Mouse (Mus musculus) heart, embryonic 16.5 days (tissue): ENCODE data around the gene Amhr2. TPM values are rescaled to one million over a fixed set of nuclear protein-coding genes. Genes with fewer than 3 reads are reported as not detected.

ENCODE experiments used
- ATAC-seq: fragments of 200-750 bp; cut with Nextera tagmentation; replicated peaks from 2 replicates; pipeline ENCODE4 v1.8.0; 2017; ENCODE audit warnings: moderate number of reproducible peaks; ENCODE audit not compliant: insufficient read depth, low FRiP score; ENCODE audit errors: extremely low read depth
- H3K27ac ChIP-seq: fragments of 300-500 bp; sonication (generic); 2 replicates; pipeline ENCODE4 v1.5.1; 2014; ENCODE audit warnings: mild to moderate bottlenecking, low read length, control low read depth, moderate library complexity
- H3K27me3 ChIP-seq: fragments of 300-500 bp; sonication (generic); 2 replicates; pipeline ENCODE4 v1.6.1; 2014; ENCODE audit warnings: low read length, mixed read lengths; ENCODE audit not compliant: control insufficient read depth, insufficient read depth
- H3K36me3 ChIP-seq: fragments of 300-500 bp; sonication (generic); 2 replicates; pipeline ENCODE4 v1.6.1; 2014; ENCODE audit not compliant: control insufficient read depth, insufficient read depth
- H3K4me1 ChIP-seq: fragments of 300-500 bp; sonication (generic); 2 replicates; pipeline ENCODE4 v1.6.1; 2014; ENCODE audit warnings: low read length, mixed read lengths; ENCODE audit not compliant: control insufficient read depth, insufficient read depth
- H3K4me2 ChIP-seq: fragments of 300-500 bp; sonication (generic); 2 replicates; pipeline ENCODE4 v1.6.1; 2014; ENCODE audit warnings: low read depth, mild to moderate bottlenecking, control low read depth, low read length
- H3K4me3 ChIP-seq: fragments of 300-500 bp; sonication (generic); 2 replicates; pipeline ENCODE4 v1.5.1; 2014; ENCODE audit warnings: mild to moderate bottlenecking, control low read depth, low read length
- H3K9ac ChIP-seq: fragments of 300-500 bp; sonication (generic); 2 replicates; pipeline ENCODE4 v1.6.1; 2014; ENCODE audit warnings: low read length, control low read depth
- H3K9me3 ChIP-seq: fragments of 300-500 bp; sonication (generic); replicated peaks from 2 replicates; pipeline ENCODE4 v1.6.1; 2016; ENCODE audit warnings: low read length; ENCODE audit not compliant: control insufficient read depth
- WGBS: fragments of 180-500 bp; shearing (Covaris S2); extraction: QIAGEN DNeasy Blood & Tissue Kit; methylation state at CpG from one replicate; pipeline ENCODE4 v1.1.7; 2014; 5-methylcytosine and 5-hydroxymethylcytosine counted together
- polyA plus RNA-seq: library from polyadenylated mRNA; unstranded; fragments of >200 nt; fragmentation: Nextera tagmentation; extraction: Ambion mirVana; gene quantifications from 2 replicates; pipeline ENCODE4 v1.2.1, GENCODE M21; 2015

Gene Amhr2
- polyA plus RNA-seq, 1 experiment from 2014 or later = 7.6 TPM

DNA sequence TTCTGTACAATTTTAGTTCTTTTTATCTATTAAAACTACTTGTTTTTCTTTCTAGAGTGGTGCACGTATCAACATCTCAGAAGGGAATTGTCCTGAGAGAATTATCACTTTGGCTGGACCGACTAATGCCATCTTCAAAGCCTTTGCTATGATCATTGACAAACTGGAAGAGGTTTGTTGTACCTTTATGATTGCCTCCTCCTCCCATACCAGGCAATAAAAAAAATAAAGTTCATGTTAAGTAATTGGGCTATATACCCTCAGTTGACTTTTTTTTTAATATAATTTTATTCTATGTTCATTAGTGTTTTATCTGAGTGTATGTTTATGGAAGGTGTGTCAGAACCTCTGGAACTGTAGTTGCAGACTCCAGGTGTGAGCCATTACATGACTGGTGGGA lies 29.4 kb downstream of the Amhr2 start:
- no peak overlapping the region for H3K4me2 ChIP-seq
- no peak overlapping the region for H3K27ac ChIP-seq
- H3K9me3 ChIP-seq = no peaks in the 10 kb centered on the region
- peaks cover 10% of the 10 kb centered on the region for H3K4me1 ChIP-seq
- H3K9ac ChIP-seq = no peak overlapping the region
- WGBS = 91% methylated on average over 2 of the region's 2 CpGs
- no peaks in the 10 kb centered on the region for H3K27me3 ChIP-seq
- no peak overlapping the region for H3K4me3 ChIP-seq
- peaks cover 43% of the 10 kb centered on the region for H3K36me3 ChIP-seq
- ATAC-seq = no peak

DNA sequence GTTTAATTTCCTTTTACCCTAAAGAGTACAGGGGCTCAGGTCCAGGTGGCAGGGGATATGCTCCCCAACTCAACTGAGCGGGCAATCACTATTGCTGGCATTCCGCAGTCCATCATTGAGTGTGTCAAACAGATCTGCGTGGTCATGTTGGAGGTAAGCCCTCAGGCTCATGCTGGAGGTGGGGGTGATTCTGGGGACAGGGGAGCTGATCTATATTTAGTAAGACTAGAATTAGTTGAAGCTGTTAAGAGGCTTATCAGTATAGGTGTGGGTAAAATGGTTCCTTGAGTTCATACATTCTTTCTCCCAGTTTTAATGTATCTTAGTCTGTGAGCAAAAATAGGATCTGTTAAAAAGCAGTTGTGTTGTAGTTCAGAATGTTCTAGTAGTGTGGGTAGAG lies 38.0 kb downstream of the Amhr2 start:
- Histone ChIP-seq H3K27ac (peak overlapping the region; percentile 63), H3K36me3 (peaks cover 56% of the 10 kb centered on the region), H3K4me2 (peak overlapping the region; percentile 28; the same call in 1 of the 2 replicates)

DNA sequence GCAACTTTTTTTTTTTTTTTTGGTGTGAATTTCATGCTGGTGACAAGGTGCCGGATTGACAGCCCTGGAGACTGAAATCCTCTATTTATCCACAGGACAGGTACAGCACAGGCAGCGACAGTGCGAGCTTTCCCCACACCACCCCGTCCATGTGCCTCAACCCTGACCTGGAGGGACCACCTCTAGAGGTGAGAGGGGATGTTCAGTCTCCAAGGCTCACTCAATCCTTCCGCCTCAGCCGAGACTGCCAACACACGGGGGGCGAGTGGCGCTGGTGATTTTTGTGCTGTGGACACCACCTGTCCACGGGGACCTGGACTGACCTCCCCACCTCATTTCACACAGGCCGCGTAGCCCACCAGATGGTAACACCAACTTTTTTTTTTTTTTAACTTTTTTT lies 40.7 kb downstream of the Amhr2 start:
- 83% methylated on average over 12 of the region's 12 CpGs for WGBS
- H3K36me3 ChIP-seq = peaks cover 56% of the 10 kb centered on the region
- H3K4me2 ChIP-seq = no peak overlapping the region
- no peak for ATAC-seq
- no peak overlapping the region for H3K27ac ChIP-seq
- H3K4me1 ChIP-seq = peaks cover 11% of the 10 kb centered on the region
- H3K9me3 ChIP-seq = no peaks in the 10 kb centered on the region
- H3K27me3 ChIP-seq = no peaks in the 10 kb centered on the region
- no peak overlapping the region for H3K9ac ChIP-seq
- H3K4me3 ChIP-seq = no peak overlapping the region

More for the DNA sequence above, 38.0 kb downstream of the Amhr2 start:
- peak; percentile 75 for ATAC-seq
- no peaks in the 10 kb centered on the region for H3K9me3 ChIP-seq
- no peak overlapping the region for H3K9ac ChIP-seq
- H3K27me3 ChIP-seq = no peaks in the 10 kb centered on the region
- H3K4me1 ChIP-seq = peaks cover 11% of the 10 kb centered on the region
- WGBS = 64% methylated on average over 3 of the region's 3 CpGs
- H3K4me3 ChIP-seq = peak overlapping the region; percentile 14; the same call in 1 of the 2 replicates

DNA sequence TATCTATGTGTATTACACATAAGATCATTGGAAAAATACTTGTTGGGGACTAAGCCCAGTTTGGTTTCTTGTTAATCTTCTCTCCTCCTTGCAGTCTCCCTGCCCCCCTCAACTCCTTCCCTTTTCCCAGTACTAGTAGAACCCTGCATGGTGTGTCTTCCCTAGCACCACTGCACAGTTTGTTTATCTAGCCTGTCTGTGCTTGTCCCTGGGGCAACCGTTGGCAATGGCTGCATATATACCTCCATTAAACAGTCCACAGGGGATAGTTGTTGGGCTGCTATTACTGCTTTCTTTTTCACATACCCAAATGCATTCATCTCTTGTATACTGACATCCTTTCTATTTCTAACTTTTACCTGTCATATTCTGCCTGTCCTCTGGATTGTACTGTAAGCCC lies 42.5 kb downstream of the Amhr2 start:
- no peaks in the 10 kb centered on the region for H3K9me3 ChIP-seq
- H3K4me2 ChIP-seq = no peak overlapping the region
- no peak overlapping the region for H3K27ac ChIP-seq
- H3K4me1 ChIP-seq = peaks cover 11% of the 10 kb centered on the region
- no peak overlapping the region for H3K9ac ChIP-seq
- WGBS = 61% methylated on average over 1 of the region's 1 CpGs
- H3K4me3 ChIP-seq = no peak overlapping the region
- H3K27me3 ChIP-seq = no peaks in the 10 kb centered on the region
- no peak for ATAC-seq
- peaks cover 58% of the 10 kb centered on the region for H3K36me3 ChIP-seq

DNA sequence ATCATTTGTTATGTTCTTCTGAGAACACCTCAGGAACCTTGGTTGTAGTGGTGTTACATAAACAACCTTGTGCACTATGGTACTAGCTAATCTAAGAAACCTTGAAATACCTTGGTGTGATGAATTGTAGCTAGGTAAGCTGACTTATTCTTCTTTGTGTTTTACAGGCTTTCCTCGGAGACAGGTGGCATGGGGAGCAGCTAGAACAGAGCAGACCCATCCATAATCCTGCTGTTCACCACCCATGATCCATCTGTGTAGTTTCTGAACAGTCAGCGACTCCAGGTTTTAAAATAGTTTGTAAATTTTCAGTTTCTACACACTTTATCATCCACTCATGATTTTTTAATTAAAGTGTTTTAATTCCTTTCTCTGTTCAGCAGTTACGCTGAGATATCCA lies 53.2 kb downstream of the Amhr2 start:
- H3K9me3 ChIP-seq = no peaks in the 10 kb centered on the region
- H3K36me3 ChIP-seq = peaks cover 70% of the 10 kb centered on the region
- H3K9ac ChIP-seq = no peak overlapping the region
- no peak for ATAC-seq
- WGBS = 85% methylated on average over 3 of the region's 3 CpGs
- no peak overlapping the region for H3K27ac ChIP-seq
- H3K4me1 ChIP-seq = no peaks in the 10 kb centered on the region
- no peaks in the 10 kb centered on the region for H3K27me3 ChIP-seq
- no peak overlapping the region for H3K4me2 ChIP-seq
- no peak overlapping the region for H3K4me3 ChIP-seq

DNA sequence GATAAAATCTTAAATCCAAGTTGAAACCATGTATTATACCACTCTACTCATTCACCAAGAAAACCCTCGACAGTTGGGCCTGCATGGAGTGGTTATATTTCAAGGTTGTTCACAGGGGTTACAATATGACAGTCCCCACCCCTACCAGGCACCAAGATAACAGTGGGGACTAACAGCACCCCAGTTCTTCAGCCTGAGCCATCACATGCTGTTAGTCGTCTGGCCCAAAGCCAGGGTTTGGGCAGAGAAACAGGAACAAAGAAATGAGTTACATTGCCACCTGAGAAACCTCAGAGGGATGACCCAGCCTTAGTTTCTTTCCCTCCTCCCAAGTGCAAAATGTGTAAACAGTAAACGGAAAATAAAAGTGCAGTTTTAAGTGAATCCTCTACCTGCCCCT lies 54.2 kb downstream of the Amhr2 start:
- no peaks in the 10 kb centered on the region for H3K27me3 ChIP-seq
- 55% methylated on average over 3 of the region's 3 CpGs for WGBS
- H3K9ac ChIP-seq = no peak overlapping the region
- H3K4me2 ChIP-seq = no peak overlapping the region
- H3K27ac ChIP-seq = no peak overlapping the region
- H3K4me1 ChIP-seq = no peaks in the 10 kb centered on the region
- peaks cover 70% of the 10 kb centered on the region for H3K36me3 ChIP-seq
- no peak for ATAC-seq
- H3K9me3 ChIP-seq = no peaks in the 10 kb centered on the region
- H3K4me3 ChIP-seq = no peak overlapping the region

DNA sequence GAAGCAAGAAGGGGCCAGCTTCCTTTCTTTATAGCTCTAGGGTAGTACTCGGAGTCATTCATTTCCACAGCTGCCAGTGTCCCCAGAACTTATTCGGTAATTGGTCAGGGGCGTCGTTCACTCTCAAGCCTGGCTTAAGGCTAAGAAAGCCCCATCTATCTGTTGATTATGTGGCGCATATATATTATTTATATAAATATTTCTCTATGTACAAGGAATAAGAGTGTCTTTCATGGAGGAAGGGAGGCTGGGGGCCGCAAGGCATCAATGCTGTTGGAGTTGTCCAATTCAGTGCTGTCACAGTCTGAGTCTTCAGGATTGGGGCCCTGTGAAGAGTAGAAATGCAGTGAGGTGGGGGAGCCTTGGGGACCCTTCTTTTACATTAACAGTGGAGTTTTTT lies 54.7 kb downstream of the Amhr2 start:
- Histone ChIP-seq H3K9ac (no peak overlapping the region), H3K27me3 (no peaks in the 10 kb centered on the region), H3K9me3 (no peaks in the 10 kb centered on the region), H3K36me3 (peaks cover 70% of the 10 kb centered on the region), H3K27ac (no peak overlapping the region), H3K4me3 (no peak overlapping the region), H3K4me1 (no peaks in the 10 kb centered on the region), H3K4me2 (no peak overlapping the region)
- WGBS = 86% methylated on average over 6 of the region's 6 CpGs
- ATAC-seq = no peak

DNA sequence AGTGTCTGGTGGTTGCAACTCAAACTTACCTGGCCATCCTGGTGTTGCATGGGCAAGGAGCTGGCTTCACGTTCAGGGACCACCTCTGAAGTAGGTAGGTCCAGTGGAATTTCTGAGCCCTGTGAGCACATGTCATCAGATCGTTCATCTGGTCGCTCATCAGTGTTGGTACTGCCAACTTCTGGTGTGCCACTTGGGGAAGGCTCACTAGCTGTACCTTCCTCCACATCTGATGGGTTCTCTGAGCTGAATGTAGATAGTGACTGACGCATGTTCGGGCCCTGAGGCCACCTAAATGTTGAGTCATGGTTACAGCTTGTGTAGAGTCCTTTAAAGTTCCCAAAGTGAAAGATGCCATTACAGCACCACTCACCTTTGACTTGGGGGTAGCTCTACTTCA lies 55.3 kb downstream of the Amhr2 start:
- no peak for ATAC-seq
- 78% methylated on average over 5 of the region's 5 CpGs for WGBS
- no peak overlapping the region for H3K4me3 ChIP-seq
- H3K9ac ChIP-seq = no peak overlapping the region
- H3K27ac ChIP-seq = no peak overlapping the region
- no peak overlapping the region for H3K4me2 ChIP-seq
- peaks cover 69% of the 10 kb centered on the region for H3K36me3 ChIP-seq
- no peaks in the 10 kb centered on the region for H3K9me3 ChIP-seq
- 0 out of 2 replicates have a peak, but pooled peaks cover under 1% of the 10 kb centered on the region for H3K4me1 ChIP-seq
- H3K27me3 ChIP-seq = no peaks in the 10 kb centered on the region

DNA sequence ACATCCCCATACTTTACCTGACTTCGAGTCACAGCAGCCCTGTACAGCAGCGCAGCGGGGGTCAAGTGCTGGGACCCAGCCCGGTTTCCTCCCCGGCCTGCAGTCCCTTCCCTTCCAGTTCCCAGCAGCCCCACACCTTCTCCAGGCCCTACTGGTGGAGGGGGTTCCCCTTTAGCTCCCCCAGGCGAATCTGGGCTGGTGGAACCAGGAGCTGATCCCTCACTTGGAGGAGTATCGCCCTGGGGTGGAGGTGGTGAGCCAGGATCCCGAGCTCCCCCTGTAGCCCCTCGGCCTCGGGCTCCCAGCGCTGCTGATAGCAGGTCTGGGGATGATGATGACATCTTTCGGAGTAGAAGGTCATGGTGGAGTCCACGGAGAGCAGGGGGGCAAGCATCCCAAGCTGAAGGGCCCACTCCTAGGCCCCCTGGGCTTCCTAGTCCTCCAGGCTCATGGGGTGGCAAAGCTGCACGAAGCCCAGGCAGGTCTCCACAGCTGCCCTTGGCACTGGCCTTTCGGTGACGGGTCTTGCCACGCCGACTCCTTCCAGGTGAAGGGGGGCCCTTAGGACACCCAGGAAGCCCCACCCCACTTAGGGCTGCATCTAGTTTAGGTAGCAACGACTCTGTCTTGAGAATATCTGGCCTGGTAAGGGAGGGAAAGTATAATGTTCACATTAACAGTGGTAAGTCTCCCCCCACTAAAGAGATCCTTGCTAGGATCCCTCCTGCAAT lies 56.1 kb downstream of the Amhr2 start:
- no peak overlapping the region for H3K9ac ChIP-seq
- no peaks in the 10 kb centered on the region for H3K9me3 ChIP-seq
- no peak overlapping the region for H3K27ac ChIP-seq
- no peak overlapping the region for H3K4me3 ChIP-seq
- 82% methylated on average over 19 of the region's 19 CpGs for WGBS
- 0 out of 2 replicates have a peak, but pooled peaks cover 4% of the 10 kb centered on the region for H3K4me1 ChIP-seq
- H3K27me3 ChIP-seq = no peaks in the 10 kb centered on the region
- H3K4me2 ChIP-seq = no peak overlapping the region
- peaks cover 67% of the 10 kb centered on the region for H3K36me3 ChIP-seq
- ATAC-seq = no peak
